Mouse (Mus musculus): ENCODE data around the gene Olfr90. TPM values are rescaled to one million over a fixed set of nuclear protein-coding genes. Genes with fewer than 3 reads are reported as not detected.
A peak's percentile ranks its signal among the peaks of the same experiment; 100 is the strongest.

Olfr90 gene
- total and polyA plus RNA-seq, 3 experiments = not detected

- Histone ChIP-seq H3K36me3 (replicated peaks in 1 of 2; ENCODE audit: control insufficient read depth in 1 of 2, insufficient read depth in 1 of 2, low read length in 1 of 2) (peaks cover 3 to 31% of the 10 kb centered on the region in 2 experiments), H3K4me1 (ENCODE audit: control insufficient read depth in 1 of 2, insufficient read depth in 2 of 2) (peaks cover 6 to 20% of the 10 kb centered on the region in 2 experiments), H3K4me3 (replicated peaks in 1 of 3; ENCODE audit: low read depth in 2 of 3, low read length in 2 of 3, poor library complexity in 1 of 3) (no peak overlapping the region), H3K9ac (ENCODE audit: insufficient read depth, low read depth) (no peak overlapping the region), H3K27ac (ENCODE audit: insufficient read depth, low read depth) (no peak overlapping the region), H3K79me2 (replicated peaks; ENCODE audit: control insufficient read depth, extremely low read depth, insufficient read depth, poor library complexity, severe bottlenecking) (no peaks in the 10 kb centered on the region), H3K9me3 (replicated peaks; ENCODE audit: low read length) (no peaks in the 10 kb centered on the region), H3K27me3 (replicated peaks) (peaks cover 6% of the 10 kb centered on the region), H3K4me2 (ENCODE audit: insufficient read depth, low read depth, poor library complexity, severe bottlenecking) (no peak overlapping the region)
- no peak for DNase-seq (ENCODE audit: extremely low read depth)
- in situ Hi-C loops (cut with MboI; ENCODE audit: low pct_ligation_motif_present, low pct_unique_long_range_greater_than_20kb, low sequenced_read_pairs) (no loop called here), dilution Hi-C loops (cut with MboI; ENCODE audit: extremely low pct_ligation_motif_present, extremely low pct_unique_long_range_greater_than_20kb, low sequenced_read_pairs) (no loop called here)
- TF ChIP-seq ZNF384 (IDR thresholded peaks at IDR 0.05; ENCODE audit: low read depth, low read length) (no peak), EP300 (IDR thresholded peaks at IDR 0.05; ENCODE audit: low read length) (no peak), MAX (IDR thresholded peaks at IDR 0.05; ENCODE audit: low read length) (no peak), HCFC1 (IDR thresholded peaks at IDR 0.05; ENCODE audit: low read depth, low read length) (no peak), POLR2AphosphoS2 (IDR thresholded peaks at IDR 0.05; ENCODE audit: low read depth, low read length) (no peak), MAFK (IDR thresholded peaks at IDR 0.05; ENCODE audit: insufficient replicate concordance, low read length) (peak; percentile 70)
Observed at GRCm38 (mm10) chr17:37047332-37047976, 40.8 kb downstream of the Olfr90 start.

- Histone ChIP-seq H3K27ac (ENCODE audit: insufficient read depth, low read depth) (no peak overlapping the region), H3K27me3 (replicated peaks) (peaks cover 6% of the 10 kb centered on the region), H3K4me1 (ENCODE audit: control insufficient read depth in 1 of 2, insufficient read depth in 2 of 2) (peaks cover 6 to 20% of the 10 kb centered on the region in 2 experiments), H3K79me2 (replicated peaks; ENCODE audit: control insufficient read depth, extremely low read depth, insufficient read depth, poor library complexity, severe bottlenecking) (no peaks in the 10 kb centered on the region), H3K9me3 (replicated peaks; ENCODE audit: low read length) (no peaks in the 10 kb centered on the region), H3K9ac (ENCODE audit: insufficient read depth, low read depth) (peak overlapping the region; percentile 64), H3K36me3 (replicated peaks in 1 of 2; ENCODE audit: control insufficient read depth in 1 of 2, insufficient read depth in 1 of 2, low read length in 1 of 2) (peaks cover 3 to 29% of the 10 kb centered on the region in 2 experiments), H3K4me2 (ENCODE audit: insufficient read depth, low read depth, poor library complexity, severe bottlenecking) (peak overlapping the region; percentile 72), H3K4me3 (replicated peaks in 1 of 3; ENCODE audit: low read depth in 2 of 3, low read length in 2 of 3, poor library complexity in 1 of 3) (peak overlapping the region; percentile 56 to 78 (median 75))
- in situ Hi-C loops (cut with MboI; ENCODE audit: low pct_ligation_motif_present, low pct_unique_long_range_greater_than_20kb, low sequenced_read_pairs) (no loop called here), dilution Hi-C loops (cut with MboI; ENCODE audit: extremely low pct_ligation_motif_present, extremely low pct_unique_long_range_greater_than_20kb, low sequenced_read_pairs) (no loop called here)
- TF ChIP-seq RAD21 (IDR thresholded peaks at IDR 0.05; ENCODE audit: low read depth, low read length) = peak; percentile 3
- TF ChIP-seq NELFE (IDR thresholded peaks at IDR 0.05; ENCODE audit: low read depth, low read length) = 0 out of 2 replicates have a peak, but pooled peaks have one; percentile 24
- TF ChIP-seq HCFC1 (IDR thresholded peaks at IDR 0.05; ENCODE audit: low read depth, low read length) = no peak
- no peak for TF ChIP-seq ZC3H11A (IDR thresholded peaks at IDR 0.05; ENCODE audit: low read depth, low read length)
- TF ChIP-seq MAFK (IDR thresholded peaks at IDR 0.05; ENCODE audit: insufficient replicate concordance, low read length) = no peak
- TF ChIP-seq IRF4 (IDR thresholded peaks at IDR 0.05; ENCODE audit: low read depth, low read length) = no peak
- TF ChIP-seq BHLHE40 (IDR thresholded peaks at IDR 0.05; ENCODE audit: low read depth, low read length) = no peak
- no peak for TF ChIP-seq ZMIZ1 (IDR thresholded peaks at IDR 0.05; ENCODE audit: low read depth, low read length)
- TF ChIP-seq MYC (IDR thresholded peaks at IDR 0.05; ENCODE audit: low read depth, low read length) = no peak
- TF ChIP-seq PAX5 (IDR thresholded peaks at IDR 0.05; ENCODE audit: low read length) = no peak
- TF ChIP-seq MAX (IDR thresholded peaks at IDR 0.05; ENCODE audit: low read length) = no peak
- TF ChIP-seq ETS1 (conservative IDR thresholded peaks at IDR 0.05; ENCODE audit: low read depth, low read length) = no peak
- no peak for TF ChIP-seq RCOR1 (conservative IDR thresholded peaks at IDR 0.05; ENCODE audit: low read depth, low read length)
- no peak for TF ChIP-seq JUND (conservative IDR thresholded peaks at IDR 0.05; ENCODE audit: low read depth, low read length)
- no peak for TF ChIP-seq JUN (IDR thresholded peaks at IDR 0.05; ENCODE audit: insufficient read depth, low read depth, low read length)
- no peak; the same call in 1 of the 2 replicates for TF ChIP-seq MXI1 (IDR thresholded peaks at IDR 0.05; ENCODE audit: low read depth, low read length)
- no peak for TF ChIP-seq EP300 (IDR thresholded peaks at IDR 0.05; ENCODE audit: low read length)
- no peak for TF ChIP-seq E2F4 (IDR thresholded peaks at IDR 0.05; ENCODE audit: insufficient replicate concordance, low read depth, low read length)
- no peak for TF ChIP-seq TBP (conservative IDR thresholded peaks at IDR 0.05; ENCODE audit: low read depth, low read length)
- no peak for TF ChIP-seq NRF1 (IDR thresholded peaks at IDR 0.05; ENCODE audit: low read depth, low read length)
- TF ChIP-seq CTCF (conservative IDR thresholded peaks at IDR 0.05 in 1 of 2, IDR thresholded peaks at IDR 0.05 in 1 of 2; ENCODE audit: low read depth in 2 of 2, low read length in 2 of 2) = peak in 1 of 2 experiments; percentile 50; a peak in 2 of 4 replicates
- TF ChIP-seq USF1 (IDR thresholded peaks at IDR 0.05; ENCODE audit: low read depth, low read length) = no peak
- no peak for TF ChIP-seq CHD2 (IDR thresholded peaks at IDR 0.05; ENCODE audit: low read length)
- TF ChIP-seq SMC3 (IDR thresholded peaks at IDR 0.05; ENCODE audit: low read depth, low read length) = peak; percentile 20; the same call in 1 of the 2 replicates
- no peak for TF ChIP-seq MAZ (IDR thresholded peaks at IDR 0.05; ENCODE audit: low read depth, low read length)
- peak; percentile 24 for DNase-seq (ENCODE audit: extremely low read depth)
Observed at GRCm38 (mm10) chr17:37046312-37047112, 41.8 kb downstream of the Olfr90 start.
